Mouse (Mus musculus): ENCODE results near the gene Rcn3. TPM values are rescaled to one million over a fixed set of nuclear protein-coding genes. Genes with fewer than 3 reads are reported as not detected.
A peak's percentile ranks its signal among the peaks of the same experiment; 100 is the strongest.

The Rcn3 gene
- polyA plus RNA-seq, 1 experiment from 2014 or later = 302 TPM

DNA sequence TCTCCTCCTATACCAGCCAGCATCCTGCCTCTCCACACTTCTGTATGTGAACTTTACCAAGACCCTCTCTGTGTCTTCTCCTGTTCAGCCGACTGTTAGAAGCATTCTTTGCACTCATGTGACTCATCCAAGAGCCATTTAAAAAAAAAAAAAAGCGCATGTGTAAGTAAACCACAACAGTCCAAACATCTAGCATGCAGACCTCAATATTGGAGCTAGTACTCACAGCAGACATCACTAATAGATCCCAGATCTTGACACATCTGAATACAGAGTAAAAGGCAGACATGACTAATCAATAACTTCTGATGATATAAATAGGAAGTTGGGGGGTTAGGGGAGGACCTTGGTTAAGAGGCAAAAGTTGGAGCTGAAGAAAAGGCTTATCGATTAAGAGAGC, 56.4 kb downstream of the Rcn3 start:
- Histone ChIP-seq H3K36me3 (peaks cover 98% of the 10 kb centered on the region), H3K27ac (no peak overlapping the region), H3K4me1 (no peaks in the 10 kb centered on the region), H3K27me3 (no peaks in the 10 kb centered on the region), H3K9ac (no peak overlapping the region), H3K4me3 (no peak overlapping the region), H3K9me3 (no peaks in the 10 kb centered on the region), H3K4me2 (replicated peaks) (no peak overlapping the region)
- ATAC-seq (ENCODE audit: insufficient number of reproducible peaks, insufficient read depth, low FRiP score, low TSS enrichment) = no peak
- 84% methylated on average over 3 of the region's 3 CpGs for WGBS

DNA sequence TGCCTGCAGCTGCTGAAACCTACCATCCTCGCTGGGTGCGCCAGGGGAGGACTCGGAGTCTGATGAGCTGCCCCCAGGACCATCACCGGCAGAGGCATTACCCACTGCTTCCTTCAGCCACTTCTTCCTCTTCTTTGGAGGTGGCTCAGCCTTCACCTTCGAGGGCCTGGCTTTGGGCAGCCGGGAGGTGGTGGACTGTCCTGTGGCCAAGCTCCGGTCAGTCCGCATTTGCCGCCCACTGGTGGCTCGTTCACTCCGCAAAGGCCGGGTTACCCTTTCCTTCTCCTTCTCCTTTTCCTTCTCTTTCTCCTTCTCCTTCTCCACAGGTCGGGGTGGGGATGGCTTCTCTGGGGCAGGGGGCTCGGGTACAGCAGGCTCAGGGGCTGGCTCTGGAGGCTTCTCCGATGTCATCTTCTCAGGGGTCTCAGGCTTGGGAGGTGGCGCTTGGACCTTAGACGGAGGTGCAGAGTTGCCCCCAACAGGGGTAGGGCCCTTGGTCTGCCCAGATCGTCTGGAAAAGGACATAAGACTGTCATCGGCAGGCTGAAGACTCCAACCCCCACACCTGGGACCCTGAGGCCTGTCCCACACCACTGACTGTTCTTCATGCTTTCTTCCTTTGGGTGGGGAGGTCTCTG, 58.2 kb downstream of the Rcn3 start:
- WGBS = 92% methylated on average over 19 of the region's 19 CpGs
- H3K4me3 ChIP-seq = no peak overlapping the region
- H3K9me3 ChIP-seq = no peaks in the 10 kb centered on the region
- no peak for ATAC-seq (ENCODE audit: insufficient number of reproducible peaks, insufficient read depth, low FRiP score, low TSS enrichment)
- no peak overlapping the region for H3K27ac ChIP-seq
- peaks cover 98% of the 10 kb centered on the region for H3K36me3 ChIP-seq
- no peak overlapping the region for H3K9ac ChIP-seq
- H3K4me1 ChIP-seq = no peaks in the 10 kb centered on the region
- no peak overlapping the region for H3K4me2 ChIP-seq (replicated peaks)
- no peaks in the 10 kb centered on the region for H3K27me3 ChIP-seq

MicroRNA genes within 50 kb of the gene (microRNA counts, 519-probe panel; counts per million panel counts)
- microRNA mmu-miR-150 = 460 counts per million, percentile 65 among the panel's probes with 10 or more counts

Small RNA genes lying within 50 kb of the gene (microRNA-seq; reads per million reads assigned to microRNA genes)
- 10.9 reads per million, percentile 27 among the genes with 10 or more reads in this experiment for gene Mir150
- gene Mir5121 = 15.2 reads per million, percentile 31 among the genes with 10 or more reads in this experiment

Other genes with a start within 250 kb of the Rcn3 start
- 116 and 120 TPM in 2 replicates for gene Akt1s1, start 243.2 kb downstream of the Rcn3 start, polyA plus RNA-seq (2016; fragmentation: Nextera tagmentation; extraction: Ambion mirVana)
- gene Tbc1d17, start 243.1 kb downstream of the Rcn3 start, polyA plus RNA-seq (2016; fragmentation: Nextera tagmentation; extraction: Ambion mirVana) = 94.3 and 105 TPM in 2 replicates
- gene Pnkp, start 235.1 kb downstream of the Rcn3 start, polyA plus RNA-seq (2016; fragmentation: Nextera tagmentation; extraction: Ambion mirVana) = 29.0 and 30.4 TPM in 2 replicates
- gene Ptov1, start 222.4 kb downstream of the Rcn3 start, polyA plus RNA-seq (2016; fragmentation: Nextera tagmentation; extraction: Ambion mirVana) = 696 and 750 TPM in 2 replicates
- 113 and 123 TPM in 2 replicates for gene Med25, start 199.5 kb downstream of the Rcn3 start, polyA plus RNA-seq (2016; fragmentation: Nextera tagmentation; extraction: Ambion mirVana)
- 22.4 and 23.3 TPM in 2 replicates for gene Fuz, start 196.1 kb downstream of the Rcn3 start, polyA plus RNA-seq (2016; fragmentation: Nextera tagmentation; extraction: Ambion mirVana)
- 76.3 and 84.7 TPM in 2 replicates for gene Ap2a1, start 162.7 kb downstream of the Rcn3 start, polyA plus RNA-seq (2016; fragmentation: Nextera tagmentation; extraction: Ambion mirVana)
- gene Tsks, start 149.0 kb downstream of the Rcn3 start, polyA plus RNA-seq (2016; fragmentation: Nextera tagmentation; extraction: Ambion mirVana) = 0.11 and 0.19 TPM in 2 replicates
- 32.9 and 35.6 TPM in 2 replicates for gene Cpt1c, start 117.4 kb downstream of the Rcn3 start, polyA plus RNA-seq (2016; fragmentation: Nextera tagmentation; extraction: Ambion mirVana)
- 660 and 677 TPM in 2 replicates for gene Prmt1, start 105.7 kb downstream of the Rcn3 start, polyA plus RNA-seq (2016; fragmentation: Nextera tagmentation; extraction: Ambion mirVana)
- 93.3 and 95.7 TPM in 2 replicates for gene Irf3, start 94.6 kb downstream of the Rcn3 start, polyA plus RNA-seq (2016; fragmentation: Nextera tagmentation; extraction: Ambion mirVana)
- 79.9 and 83.5 TPM in 2 replicates for gene Bcl2l12, start 93.5 kb downstream of the Rcn3 start, polyA plus RNA-seq (2016; fragmentation: Nextera tagmentation; extraction: Ambion mirVana)
- 43.8 and 47.7 TPM in 2 replicates for gene Scaf1, start 75.9 kb downstream of the Rcn3 start, polyA plus RNA-seq (2016; fragmentation: Nextera tagmentation; extraction: Ambion mirVana)
- gene Rras, start 74.3 kb downstream of the Rcn3 start, polyA plus RNA-seq (2016; fragmentation: Nextera tagmentation; extraction: Ambion mirVana) = 23.6 and 26.1 TPM in 2 replicates
- gene Prr12, start 39.3 kb downstream of the Rcn3 start, polyA plus RNA-seq (2016; fragmentation: Nextera tagmentation; extraction: Ambion mirVana) = 13.7 and 16.8 TPM in 2 replicates
- gene Nosip, start 29.8 kb downstream of the Rcn3 start, polyA plus RNA-seq (2016; fragmentation: Nextera tagmentation; extraction: Ambion mirVana) = 63.0 and 64.4 TPM in 2 replicates
- 23.9 and 25.0 TPM in 2 replicates for gene Prrg2, start 29.5 kb downstream of the Rcn3 start, polyA plus RNA-seq (2016; fragmentation: Nextera tagmentation; extraction: Ambion mirVana)
- 25.8 and 26.0 TPM in 2 replicates for gene Fcgrt, start 11.6 kb upstream of the Rcn3 start, polyA plus RNA-seq (2016; fragmentation: Nextera tagmentation; extraction: Ambion mirVana)
- 1,448 and 1,491 TPM in 2 replicates for gene Rps11, start 32.2 kb upstream of the Rcn3 start, polyA plus RNA-seq (2016; fragmentation: Nextera tagmentation; extraction: Ambion mirVana)
- 1,339 and 1,342 TPM in 2 replicates for gene Rpl13a, start 36.5 kb upstream of the Rcn3 start, polyA plus RNA-seq (2016; fragmentation: Nextera tagmentation; extraction: Ambion mirVana)
- gene Gm45713, start 44.0 kb upstream of the Rcn3 start, polyA plus RNA-seq (2016; fragmentation: Nextera tagmentation; extraction: Ambion mirVana) = 0.22 and 0.27 TPM in 2 replicates
- gene Flt3l, start 44.2 kb upstream of the Rcn3 start, polyA plus RNA-seq (2016; fragmentation: Nextera tagmentation; extraction: Ambion mirVana) = 0.67 and 1.1 TPM in 2 replicates
- 90.4 and 93.0 TPM in 2 replicates for gene Pih1d1, start 62.1 kb upstream of the Rcn3 start, polyA plus RNA-seq (2016; fragmentation: Nextera tagmentation; extraction: Ambion mirVana)
- gene Aldh16a1, start 62.4 kb upstream of the Rcn3 start, polyA plus RNA-seq (2016; fragmentation: Nextera tagmentation; extraction: Ambion mirVana) = 43.8 and 45.2 TPM in 2 replicates
- 0.73 and 0.79 TPM in 2 replicates for gene Slc17a7, start 71.7 kb upstream of the Rcn3 start, polyA plus RNA-seq (2016; fragmentation: Nextera tagmentation; extraction: Ambion mirVana)
- gene Gfy, start 87.3 kb upstream of the Rcn3 start, polyA plus RNA-seq (2016; fragmentation: Nextera tagmentation; extraction: Ambion mirVana) = 0.39 and 0.56 TPM in 2 replicates
- not detected in 2 replicates for gene Pth2, start 88.8 kb upstream of the Rcn3 start, polyA plus RNA-seq (2016; fragmentation: Nextera tagmentation; extraction: Ambion mirVana)
- 0.94 and 1.7 TPM in 2 replicates for gene Ccdc155, start 112.7 kb upstream of the Rcn3 start, polyA plus RNA-seq (2016; fragmentation: Nextera tagmentation; extraction: Ambion mirVana)
- 1.4 and 2.3 TPM in 2 replicates for gene Dkkl1, start 119.9 kb upstream of the Rcn3 start, polyA plus RNA-seq (2016; fragmentation: Nextera tagmentation; extraction: Ambion mirVana)
- 277 and 295 TPM in 2 replicates for gene Tead2, start 123.5 kb upstream of the Rcn3 start, polyA plus RNA-seq (2016; fragmentation: Nextera tagmentation; extraction: Ambion mirVana)
- gene Cd37, start 146.9 kb upstream of the Rcn3 start, polyA plus RNA-seq (2016; fragmentation: Nextera tagmentation; extraction: Ambion mirVana) = 2.3 TPM in 2 replicates
- 0.22 TPM in 1 of 2 replicates, not detected in the other for gene Slc6a16, start 148.9 kb upstream of the Rcn3 start, polyA plus RNA-seq (2016; fragmentation: Nextera tagmentation; extraction: Ambion mirVana)
- gene Slc6a21, start 185.3 kb upstream of the Rcn3 start, polyA plus RNA-seq (2016; fragmentation: Nextera tagmentation; extraction: Ambion mirVana) = not detected in 2 replicates
- gene Trpm4, start 241.6 kb upstream of the Rcn3 start, polyA plus RNA-seq (2016; fragmentation: Nextera tagmentation; extraction: Ambion mirVana) = 16.1 and 18.5 TPM in 2 replicates
- 0.81 and 1.5 TPM in 2 replicates for gene Hrc, start 243.1 kb upstream of the Rcn3 start, polyA plus RNA-seq (2016; fragmentation: Nextera tagmentation; extraction: Ambion mirVana)